Mouse (Mus musculus): ENCODE results near the gene Celf5. TPM values are rescaled to one million over a fixed set of nuclear protein-coding genes. Genes with fewer than 3 reads are reported as not detected.
A peak's percentile ranks its signal among the peaks of the same experiment; 100 is the strongest.

The Celf5 gene
- polyA plus RNA-seq, 1 experiment from 2014 or later = 1.4 TPM

DNA sequence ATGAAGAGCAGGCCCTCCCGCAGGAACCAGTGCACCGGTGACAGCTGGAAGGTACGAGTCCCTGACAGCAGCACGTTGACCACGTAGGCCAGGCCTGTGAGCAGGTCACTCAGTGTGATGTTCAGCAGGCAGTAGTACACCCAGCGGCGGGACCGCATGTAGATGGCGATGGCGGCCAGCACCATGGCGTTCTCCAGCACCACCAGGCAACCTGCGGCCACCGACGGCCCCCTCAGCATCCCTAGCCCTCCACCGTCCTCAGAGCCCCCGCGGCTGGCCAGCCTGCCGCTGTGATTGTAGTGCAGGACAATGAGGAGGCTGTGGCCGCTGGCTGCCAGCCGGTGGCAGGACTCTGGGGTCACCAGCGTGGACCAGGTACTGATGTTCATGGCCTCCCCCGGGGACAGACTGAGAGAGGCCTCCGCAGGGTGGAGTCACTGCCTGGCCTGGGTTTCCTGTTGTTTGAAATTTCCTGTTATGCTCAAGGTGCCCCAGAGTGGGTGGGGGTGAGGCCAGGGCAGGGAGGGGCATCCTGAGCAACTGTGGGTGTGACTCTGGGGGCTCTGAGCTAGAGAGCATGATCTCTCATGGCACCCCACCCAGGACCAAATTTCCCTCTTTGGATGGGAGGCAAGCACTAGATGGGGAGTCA lies 16.9 kb upstream of the Celf5 start:
- Histone ChIP-seq H3K4me3 (ENCODE audit: low read length) (no peak overlapping the region), H3K36me3 (ENCODE audit: control insufficient read depth, insufficient read depth, low read length) (no peaks in the 10 kb centered on the region), H3K27me3 (replicated peaks; ENCODE audit: control insufficient read depth, insufficient read depth, low read length) (no peaks in the 10 kb centered on the region), H3K27ac (ENCODE audit: low read length) (no peak overlapping the region), H3K9ac (ENCODE audit: low read depth, low read length) (peak overlapping the region; percentile 29; the same call in 1 of the 2 replicates), H3K4me1 (ENCODE audit: control insufficient read depth, insufficient read depth, low read length) (peaks cover 21% of the 10 kb centered on the region), H3K4me2 (ENCODE audit: low read depth, low read length) (no peak overlapping the region), H3K9me3 (ENCODE audit: control insufficient read depth, low read length) (no peaks in the 10 kb centered on the region)
- 71% methylated on average over 23 of the region's 23 CpGs for WGBS
- no peak for ATAC-seq

DNA sequence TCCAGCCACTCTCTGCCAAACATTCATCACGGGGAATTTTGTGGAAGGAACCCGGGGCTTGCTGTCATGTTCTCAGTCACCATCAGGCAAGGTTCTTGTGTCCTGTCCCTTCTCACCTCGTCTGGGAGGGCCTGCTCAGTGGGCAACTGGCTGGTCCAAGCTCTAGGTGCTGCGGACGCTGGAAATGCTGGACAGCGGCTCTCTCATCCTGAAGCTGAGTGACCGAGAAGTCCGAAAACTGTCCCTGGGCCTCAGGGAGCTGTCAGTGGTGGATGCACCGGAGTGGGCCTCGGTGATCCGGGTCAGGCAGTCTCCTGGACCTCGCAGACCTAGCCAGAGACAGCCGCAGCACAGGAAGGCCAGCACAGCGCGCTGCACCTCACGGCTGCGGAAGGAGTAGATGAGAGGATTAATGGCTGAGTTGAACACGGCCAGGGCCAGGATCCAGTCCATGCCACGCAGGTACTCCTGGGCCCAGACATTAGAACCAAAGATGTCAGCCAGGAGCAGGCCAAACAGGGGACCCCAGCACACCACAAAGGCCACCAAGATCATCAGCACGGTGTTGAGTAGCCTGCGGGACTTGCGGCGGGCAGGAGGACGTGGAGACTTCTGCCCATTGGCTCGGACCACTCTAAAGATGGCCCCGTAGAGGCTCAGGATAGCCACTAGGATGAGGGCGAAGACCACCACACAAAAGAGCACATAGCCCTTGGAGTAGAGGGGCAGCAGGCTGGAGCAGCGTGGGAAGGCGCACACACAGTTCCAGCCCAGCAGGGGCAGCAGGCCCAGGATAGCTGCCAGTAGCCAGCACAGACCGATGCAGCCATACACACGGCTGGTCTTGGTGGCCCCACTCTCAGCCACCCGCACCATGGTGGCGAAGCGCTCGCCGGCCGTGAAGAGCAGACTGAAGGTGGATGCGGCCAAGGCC lies 16.1 kb upstream of the Celf5 start:
- H3K4me3 ChIP-seq (ENCODE audit: low read length) = no peak overlapping the region
- no peaks in the 10 kb centered on the region for H3K9me3 ChIP-seq (ENCODE audit: control insufficient read depth, low read length)
- no peaks in the 10 kb centered on the region; the same call in 1 of the 2 replicates for H3K36me3 ChIP-seq (ENCODE audit: control insufficient read depth, insufficient read depth, low read length)
- no peak overlapping the region for H3K27ac ChIP-seq (ENCODE audit: low read length)
- H3K4me2 ChIP-seq (ENCODE audit: low read depth, low read length) = no peak overlapping the region
- no peaks in the 10 kb centered on the region for H3K27me3 ChIP-seq (replicated peaks; ENCODE audit: control insufficient read depth, insufficient read depth, low read length)
- ATAC-seq = no peak
- peaks cover 28% of the 10 kb centered on the region for H3K4me1 ChIP-seq (ENCODE audit: control insufficient read depth, insufficient read depth, low read length)
- WGBS = 83% methylated on average over 38 of the region's 38 CpGs
- H3K9ac ChIP-seq (ENCODE audit: low read depth, low read length) = no peak overlapping the region

DNA sequence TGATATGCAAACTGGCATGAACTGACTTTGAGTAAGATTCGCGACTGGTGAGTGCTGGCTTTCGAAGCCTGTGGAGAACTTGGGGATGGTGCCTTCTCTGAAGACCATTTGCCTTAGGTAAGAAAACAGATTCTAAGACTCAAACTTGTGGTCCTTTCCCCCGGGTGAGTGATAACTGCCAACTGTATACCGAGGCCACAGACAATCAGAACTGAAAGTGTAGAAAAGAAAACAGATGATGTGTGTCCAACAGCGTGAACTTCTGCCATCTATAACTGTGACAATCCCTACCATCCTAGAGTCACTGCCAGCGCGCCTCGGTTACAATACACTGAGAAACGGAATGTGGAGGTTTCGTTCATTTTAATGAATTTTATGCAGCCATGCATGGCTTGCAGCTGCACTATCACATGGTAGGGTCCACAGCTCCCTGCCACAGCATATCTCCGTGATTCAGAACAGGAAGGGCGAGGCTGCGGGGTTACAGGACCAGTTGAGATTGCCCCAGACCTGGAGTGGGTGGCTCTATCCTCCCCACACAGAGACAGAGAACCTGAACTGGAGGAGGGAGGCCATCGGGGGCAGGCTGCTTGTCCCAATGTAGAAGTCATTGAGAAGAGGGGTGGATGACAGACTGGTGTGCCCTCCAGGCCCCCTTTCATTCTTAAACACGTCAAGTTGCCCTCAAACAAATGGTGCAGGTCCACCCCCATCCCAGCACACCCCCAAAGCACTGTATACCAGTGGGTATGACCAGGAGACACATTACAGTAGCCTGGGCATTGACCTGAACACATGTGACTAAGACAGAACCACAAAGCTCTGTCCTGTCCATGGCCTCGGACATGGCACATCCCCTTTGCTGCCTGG lies 15.1 kb upstream of the Celf5 start:
- H3K36me3 ChIP-seq (ENCODE audit: control insufficient read depth, insufficient read depth, low read length) = peaks cover 5% of the 10 kb centered on the region
- 82% methylated on average over 17 of the region's 17 CpGs for WGBS
- no peak overlapping the region for H3K4me2 ChIP-seq (ENCODE audit: low read depth, low read length)
- H3K27ac ChIP-seq (ENCODE audit: low read length) = no peak overlapping the region
- H3K27me3 ChIP-seq (replicated peaks; ENCODE audit: control insufficient read depth, insufficient read depth, low read length) = no peaks in the 10 kb centered on the region
- H3K9ac ChIP-seq (ENCODE audit: low read depth, low read length) = no peak overlapping the region
- no peak overlapping the region for H3K4me3 ChIP-seq (ENCODE audit: low read length)
- no peak for ATAC-seq
- H3K4me1 ChIP-seq (ENCODE audit: control insufficient read depth, insufficient read depth, low read length) = peaks cover 24% of the 10 kb centered on the region
- no peaks in the 10 kb centered on the region for H3K9me3 ChIP-seq (ENCODE audit: control insufficient read depth, low read length)

DNA sequence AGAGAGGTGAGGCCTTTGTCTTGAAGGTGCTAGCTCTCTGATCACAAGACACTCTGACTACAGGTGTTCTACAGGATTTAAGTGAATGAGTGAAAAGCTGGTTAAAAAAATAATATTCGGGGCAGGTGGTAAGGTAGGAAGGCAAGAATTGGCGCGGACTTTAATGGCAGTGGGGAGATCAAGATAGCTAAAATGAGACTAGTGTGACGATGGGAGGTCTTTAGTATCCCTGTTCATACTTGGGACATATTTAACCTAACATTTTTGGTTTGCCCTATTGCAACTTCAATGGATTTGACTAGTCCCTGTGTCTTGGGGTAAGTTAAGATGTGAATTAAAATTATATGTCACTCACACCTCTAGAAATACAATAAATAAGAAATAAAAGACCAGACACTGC lies 14.5 kb upstream of the Celf5 start:
- H3K27ac ChIP-seq (ENCODE audit: low read length) = no peak overlapping the region
- H3K9me3 ChIP-seq (ENCODE audit: control insufficient read depth, low read length) = no peaks in the 10 kb centered on the region
- peaks cover 9% of the 10 kb centered on the region for H3K36me3 ChIP-seq (ENCODE audit: control insufficient read depth, insufficient read depth, low read length)
- H3K27me3 ChIP-seq (replicated peaks; ENCODE audit: control insufficient read depth, insufficient read depth, low read length) = no peaks in the 10 kb centered on the region
- WGBS = 29% methylated on average over 4 of the region's 4 CpGs
- ATAC-seq = no peak
- H3K4me1 ChIP-seq (ENCODE audit: control insufficient read depth, insufficient read depth, low read length) = peaks cover 24% of the 10 kb centered on the region
- peak overlapping the region; percentile 44 for H3K4me2 ChIP-seq (ENCODE audit: low read depth, low read length)
- peak overlapping the region; percentile 85 for H3K4me3 ChIP-seq (ENCODE audit: low read length)
- H3K9ac ChIP-seq (ENCODE audit: low read depth, low read length) = 0 out of 2 replicates have a peak overlapping the region, but pooled peaks have one; percentile 26

DNA sequence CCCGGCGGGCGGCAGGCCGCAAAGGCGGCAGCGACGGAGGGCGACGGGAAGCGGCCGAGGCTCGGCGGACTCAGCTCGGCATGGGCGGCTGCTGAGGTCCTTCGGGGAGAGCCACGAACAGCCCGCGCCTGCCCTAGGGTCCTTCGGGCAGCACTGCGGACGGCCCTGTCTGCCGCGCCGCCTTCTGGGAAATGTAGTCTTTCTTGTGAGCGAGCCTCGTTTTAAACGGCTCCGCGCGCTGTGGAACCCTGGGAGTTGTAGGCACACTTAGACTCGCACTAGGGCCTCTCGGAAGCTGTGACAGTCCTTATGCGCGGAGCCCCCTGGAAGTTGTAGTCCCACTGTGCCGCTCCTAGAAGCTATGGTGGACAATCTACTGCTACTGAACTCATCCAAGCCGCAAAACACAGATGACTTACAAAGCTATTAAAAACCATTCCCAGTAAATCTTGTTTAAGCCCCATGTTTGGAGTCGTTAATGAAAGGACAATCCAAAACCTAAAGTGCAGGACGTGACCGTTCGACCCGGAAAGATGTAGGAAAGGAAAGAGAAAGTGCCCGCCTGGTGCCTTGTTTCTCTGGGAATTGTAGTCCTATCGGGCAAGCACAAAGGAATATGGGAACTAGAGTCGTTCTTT lies 13.9 kb upstream of the Celf5 start, which contains the start of gene Ncln:
Gene Ncln, minus strand, starts transcription at position 129 of the 638 bp plus-strand sequence.
- peak within 1 kb of the TSS; percentile 91 for H3K4me2 ChIP-seq (ENCODE audit: low read depth, low read length)

DNA sequence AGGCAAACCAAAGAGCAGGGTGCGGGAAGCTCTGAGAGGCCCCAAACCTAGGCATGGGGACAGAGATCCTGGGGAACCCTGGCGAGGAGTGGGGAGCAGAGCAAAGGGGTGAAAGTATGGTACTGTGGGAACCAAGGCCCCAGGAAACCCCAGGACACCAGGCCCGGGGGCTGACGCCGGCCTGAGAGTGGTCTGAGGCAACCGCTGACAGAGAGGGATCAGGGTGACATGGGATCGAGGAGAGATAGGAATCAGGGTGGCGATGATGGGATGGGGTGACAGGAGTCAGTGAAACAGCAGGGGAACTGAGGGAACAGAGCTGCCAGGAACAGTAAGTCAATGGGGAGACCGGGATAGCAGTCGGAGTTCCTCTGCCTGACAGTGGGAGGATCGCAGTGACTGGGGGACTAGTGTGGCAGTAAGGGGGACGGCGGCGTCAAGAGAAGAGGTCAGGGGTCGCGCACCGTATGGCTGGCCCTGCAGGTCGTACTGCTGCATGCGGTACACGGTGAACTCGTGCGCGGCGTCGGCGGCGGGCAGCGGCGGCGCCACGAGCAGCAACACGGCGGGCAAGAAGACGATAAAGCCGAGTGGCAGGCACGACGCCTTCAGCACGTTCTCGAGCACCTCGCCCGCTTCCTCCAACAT lies 13.2 kb upstream of the Celf5 start:
- Histone ChIP-seq H3K4me1 (ENCODE audit: control insufficient read depth, insufficient read depth, low read length) (peaks cover 24% of the 10 kb centered on the region), H3K36me3 (ENCODE audit: control insufficient read depth, insufficient read depth, low read length) (peaks cover 19% of the 10 kb centered on the region), H3K4me3 (ENCODE audit: low read length) (peak overlapping the region; percentile 85), H3K9ac (ENCODE audit: low read depth, low read length) (peak overlapping the region; percentile 92), H3K27me3 (replicated peaks; ENCODE audit: control insufficient read depth, insufficient read depth, low read length) (no peaks in the 10 kb centered on the region), H3K4me2 (ENCODE audit: low read depth, low read length) (peak overlapping the region; percentile 91), H3K9me3 (ENCODE audit: control insufficient read depth, low read length) (no peaks in the 10 kb centered on the region), H3K27ac (ENCODE audit: low read length) (peak overlapping the region; percentile 57)
- peak; percentile 30 for ATAC-seq
- WGBS = 2% methylated on average over 41 of the region's 41 CpGs

More for the DNA sequence above, 13.9 kb upstream of the Celf5 start, which contains the start of gene Ncln:
- peak; percentile 97 for ATAC-seq
- Histone ChIP-seq H3K4me1 (ENCODE audit: control insufficient read depth, insufficient read depth, low read length) (peaks cover 24% of the 10 kb centered on the region), H3K36me3 (ENCODE audit: control insufficient read depth, insufficient read depth, low read length) (peaks cover 15% of the 10 kb centered on the region), H3K27ac (ENCODE audit: low read length) (peak within 1 kb of the TSS; percentile 67), H3K9me3 (ENCODE audit: control insufficient read depth, low read length) (no peaks in the 10 kb centered on the region), H3K9ac (ENCODE audit: low read depth, low read length) (peak within 1 kb of the TSS; percentile 92), H3K4me3 (ENCODE audit: low read length) (peak within 1 kb of the TSS; percentile 85), H3K27me3 (replicated peaks; ENCODE audit: control insufficient read depth, insufficient read depth, low read length) (no peaks in the 10 kb centered on the region)
- under 1% methylated on average over 45 of the region's 45 CpGs for WGBS

DNA sequence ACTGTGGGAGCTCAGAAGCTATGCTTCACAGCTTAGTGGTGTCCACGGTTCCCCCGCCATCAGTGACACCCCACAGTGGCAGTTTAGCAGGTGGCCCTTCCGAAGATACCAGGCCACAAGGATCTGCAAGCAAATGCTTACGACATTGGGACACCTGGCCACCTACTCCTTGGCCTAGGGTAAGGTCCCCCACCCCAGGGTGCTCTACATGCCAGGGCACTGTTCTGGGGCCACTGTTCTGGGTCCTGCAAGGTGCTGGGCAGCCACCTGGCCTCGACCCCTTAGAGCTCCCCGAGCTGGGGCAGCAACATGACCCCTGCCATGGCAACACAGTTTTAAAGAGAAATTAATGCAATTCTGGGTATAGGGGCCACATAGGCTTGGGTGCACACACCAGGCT lies 12.6 kb upstream of the Celf5 start:
- Histone ChIP-seq H3K4me3 (ENCODE audit: low read length) (peak overlapping the region; percentile 85), H3K9ac (ENCODE audit: low read depth, low read length) (peak overlapping the region; percentile 92), H3K27ac (ENCODE audit: low read length) (peak overlapping the region; percentile 57), H3K4me1 (ENCODE audit: control insufficient read depth, insufficient read depth, low read length) (peaks cover 24% of the 10 kb centered on the region), H3K36me3 (ENCODE audit: control insufficient read depth, insufficient read depth, low read length) (peaks cover 19% of the 10 kb centered on the region), H3K4me2 (ENCODE audit: low read depth, low read length) (peak overlapping the region; percentile 91), H3K9me3 (ENCODE audit: control insufficient read depth, low read length) (no peaks in the 10 kb centered on the region), H3K27me3 (replicated peaks; ENCODE audit: control insufficient read depth, insufficient read depth, low read length) (no peaks in the 10 kb centered on the region)
- 62% methylated on average over 6 of the region's 6 CpGs for WGBS
- no peak for ATAC-seq

DNA sequence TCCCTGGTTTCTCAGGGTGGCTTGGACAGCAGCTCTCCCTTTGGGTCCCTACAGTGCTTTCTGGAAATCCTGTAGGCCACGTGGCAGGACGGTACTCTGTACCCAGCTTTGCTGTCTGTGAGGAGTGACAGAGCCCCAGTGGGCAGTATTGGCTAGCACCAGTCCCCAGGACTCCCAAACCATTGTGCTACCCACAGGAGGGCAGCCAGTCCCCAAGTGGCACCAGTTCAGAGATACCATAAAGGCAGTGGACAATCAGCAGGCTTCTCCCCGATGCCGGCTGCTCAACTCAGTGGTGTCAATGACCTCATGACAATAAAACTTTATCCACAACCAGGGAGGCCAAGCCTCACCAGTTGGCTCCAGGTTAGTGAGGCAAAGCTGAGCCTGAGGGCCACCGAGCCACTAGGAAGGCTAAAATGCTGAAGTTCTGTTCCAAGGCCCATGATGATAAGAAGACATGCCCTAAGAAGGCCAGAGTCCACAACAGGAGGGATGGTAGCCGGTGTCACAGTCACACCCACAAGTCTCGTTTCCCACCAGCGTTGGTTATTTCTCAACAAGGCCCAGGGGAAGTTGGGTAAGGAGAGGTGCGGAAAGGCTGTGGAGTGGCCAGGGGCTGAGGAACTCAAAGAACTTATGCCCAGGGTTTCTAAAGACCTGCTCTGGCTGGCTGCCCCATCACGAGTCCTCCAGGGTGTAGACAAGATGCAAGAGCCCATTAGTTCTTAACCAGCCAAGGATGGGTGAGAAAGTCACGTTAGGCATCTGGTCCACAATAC lies 11.9 kb upstream of the Celf5 start:
- Histone ChIP-seq H3K27ac (ENCODE audit: low read length) (peak overlapping the region; percentile 63), H3K27me3 (replicated peaks; ENCODE audit: control insufficient read depth, insufficient read depth, low read length) (no peaks in the 10 kb centered on the region), H3K9me3 (ENCODE audit: control insufficient read depth, low read length) (no peaks in the 10 kb centered on the region), H3K9ac (ENCODE audit: low read depth, low read length) (peak overlapping the region; percentile 92), H3K36me3 (ENCODE audit: control insufficient read depth, insufficient read depth, low read length) (peaks cover 19% of the 10 kb centered on the region), H3K4me2 (ENCODE audit: low read depth, low read length) (peak overlapping the region; percentile 91), H3K4me1 (ENCODE audit: control insufficient read depth, insufficient read depth, low read length) (peaks cover 22% of the 10 kb centered on the region), H3K4me3 (ENCODE audit: low read length) (peak overlapping the region; percentile 85)
- ATAC-seq = peak; percentile 10
- WGBS = 69% methylated on average over 11 of the region's 11 CpGs
